16 mouse cellular contexts compared by ENCODE assay signal in genomic region chr12:81269246-81269645, GRCm38 (mm10).
DNase-seq lines count a peak whose midpoint lies in the region; TF ChIP-seq lines count a peak whose summit lies in the region.
"Had no signal": no experiment of that assay in that cellular context is flagged by ENCODE, and none has a peak within 500 bp of the region (broad histone marks: within the 10 kb centered on the region; RNA-seq: fewer than 3 reads in every experiment).

No protein-coding gene starts in this region.

- TF ChIP-seq POLR2A in cerebellum, adult 2 months (IDR thresholded peaks at IDR 0.05; ENCODE audit: borderline replicate concordance, insufficient read depth, low read length), result no peak

- no peaks in the 10 kb centered on the region for H3K27me3 ChIP-seq in cerebellum, adult 2 months (ENCODE audit: control insufficient read depth, insufficient read depth, low read length)
- H3K27me3 ChIP-seq: embryonic facial prominence, embryonic 12.5 days; embryonic facial prominence, embryonic 15.5 days; hindbrain, embryonic 12.5 days; hindbrain, embryonic 15.5 days had no signal

- DNase-seq in cerebellum, adult 2 months, result peak; percentile 43 to 78
- DNase-seq in cerebellum, postnatal 4 days (ENCODE audit: low spot score in 2 of 2), result no peak
- peak; percentile 38 to 58 for DNase-seq in cerebellum, postnatal 25 days
- DNase-seq in cerebellum, adult 11 months, result no peak
- peak; percentile 74 for DNase-seq in brain, adult 2 months (ENCODE audit: low read depth, low spot score)
- no peak for DNase-seq in urinary bladder, postnatal 10 days (ENCODE audit: low spot score)
- DNase-seq: adrenal gland, postnatal 10 days; adrenal gland, postnatal 36 days; B cell, adult 2 months; forebrain, postnatal 0 days; gastrocnemius, postnatal 25 days; kidney, adult 2 months had no signal

- H3K4me3 ChIP-seq in cerebellum, adult 2 months (replicated peaks; ENCODE audit: insufficient read depth, low read depth, low read length), result no peak overlapping the region
- H3K4me3 ChIP-seq: embryonic facial prominence, embryonic 12.5 days; embryonic facial prominence, embryonic 15.5 days; hindbrain, embryonic 12.5 days; hindbrain, embryonic 15.5 days had no signal

- TF ChIP-seq CTCF in cerebellum, adult 2 months (IDR thresholded peaks at IDR 0.05; ENCODE audit: borderline replicate concordance, insufficient read depth, low read depth, low read length), result no peak

- H3K27ac ChIP-seq in cerebellum, adult 2 months (ENCODE audit: insufficient read depth, low read length), result no peak overlapping the region
- H3K27ac ChIP-seq: embryonic facial prominence, embryonic 12.5 days; embryonic facial prominence, embryonic 15.5 days; hindbrain, embryonic 12.5 days; hindbrain, embryonic 15.5 days had no signal

- peaks cover 18% of the 10 kb centered on the region for H3K4me1 ChIP-seq in cerebellum, adult 2 months (ENCODE audit: control insufficient read depth, insufficient read depth, low read length)
- H3K4me1 ChIP-seq: embryonic facial prominence, embryonic 12.5 days; embryonic facial prominence, embryonic 15.5 days had no signal

- WGBS in cerebellum, adult 2 months, result 25% methylated on average over 5 of the region's 5 CpGs

Comparison
In these comparisons a context has a peak if more than half of its experiments do, and no peak if none do; other contexts are left out.
1. DNase-seq: peak in cerebellum, adult 2 months (2 of 2), cerebellum, postnatal 25 days (2 of 2) and brain, adult 2 months (single experiment); none in cerebellum, postnatal 4 days (0 of 2), cerebellum, adult 11 months (single experiment) and urinary bladder, postnatal 10 days (single experiment).